Mouse (Mus musculus) gastrocnemius, postnatal 4 days (tissue): ENCODE results near the gene Nup85. TPM values are rescaled to one million over a fixed set of nuclear protein-coding genes. Genes with fewer than 3 reads are reported as not detected.

Experiments
- DNase-seq, 2 experiments: peaks; one replicate each; pipeline ENCODE4 v3.0.0; 2021 to 2022; ENCODE audit warnings: low spot score in 2 of 2, mixed read lengths in 2 of 2
- total RNA-seq, 2 experiments: library from RNA; stranded (reverse); gene quantifications; 2 replicates each; pipeline ENCODE4 v1.2.3; 2021

Nup85 gene
- total RNA-seq, 2 experiments from 2014 or later: 43.4 to 45.2 TPM

GRCm38 (mm10) chr11:115612410-115613137, 48.3 kb downstream of the Nup85 start, which contains the start of gene Mif4gd:
Mif4gd (minus strand) TSS chr11:115612969.
- peak; percentile 80 to 88 for DNase-seq

DNA sequence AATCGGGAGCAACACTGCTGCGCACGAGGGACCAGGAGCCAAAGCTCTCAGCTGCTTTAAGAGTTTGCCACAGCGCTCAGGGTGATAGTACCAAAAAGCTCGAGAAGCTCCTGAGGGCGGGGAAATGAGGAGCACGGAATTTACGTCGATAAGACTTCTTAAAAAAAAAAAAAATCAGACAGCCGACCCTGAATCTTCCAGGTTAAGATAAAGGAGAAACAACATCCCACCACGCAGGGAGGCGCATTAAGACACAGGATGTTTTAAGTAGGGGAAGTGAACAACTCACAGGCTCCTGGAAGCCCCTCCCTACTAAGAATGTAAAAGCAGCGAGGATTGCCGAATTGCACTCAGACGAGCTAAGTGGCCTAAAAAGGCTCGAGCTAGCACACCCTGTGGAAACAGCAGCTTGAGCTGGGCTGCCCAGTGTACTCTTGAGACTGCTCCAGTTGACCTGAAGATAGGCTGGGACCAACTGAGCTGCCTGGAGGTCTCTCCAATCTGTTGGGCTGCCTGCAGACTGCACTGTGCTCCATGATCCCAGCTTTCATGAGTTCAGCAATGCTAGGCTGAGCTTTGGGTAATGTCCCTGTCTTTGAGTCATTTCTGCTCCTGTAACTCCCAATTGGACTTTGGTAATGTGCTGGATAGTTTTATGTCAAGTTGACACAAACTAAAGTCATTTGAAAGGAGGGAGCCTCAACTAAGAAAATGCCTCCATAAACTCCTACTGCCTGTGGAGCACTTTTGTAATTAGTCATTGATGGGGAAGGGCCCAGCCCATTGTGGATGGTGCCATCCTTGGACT, 49.1 kb downstream of the Nup85 start:
- no peak for DNase-seq

GRCm38 (mm10) chr11:115614346-115615107, 50.3 kb downstream of the Nup85 start:
- no peak for DNase-seq

DNA sequence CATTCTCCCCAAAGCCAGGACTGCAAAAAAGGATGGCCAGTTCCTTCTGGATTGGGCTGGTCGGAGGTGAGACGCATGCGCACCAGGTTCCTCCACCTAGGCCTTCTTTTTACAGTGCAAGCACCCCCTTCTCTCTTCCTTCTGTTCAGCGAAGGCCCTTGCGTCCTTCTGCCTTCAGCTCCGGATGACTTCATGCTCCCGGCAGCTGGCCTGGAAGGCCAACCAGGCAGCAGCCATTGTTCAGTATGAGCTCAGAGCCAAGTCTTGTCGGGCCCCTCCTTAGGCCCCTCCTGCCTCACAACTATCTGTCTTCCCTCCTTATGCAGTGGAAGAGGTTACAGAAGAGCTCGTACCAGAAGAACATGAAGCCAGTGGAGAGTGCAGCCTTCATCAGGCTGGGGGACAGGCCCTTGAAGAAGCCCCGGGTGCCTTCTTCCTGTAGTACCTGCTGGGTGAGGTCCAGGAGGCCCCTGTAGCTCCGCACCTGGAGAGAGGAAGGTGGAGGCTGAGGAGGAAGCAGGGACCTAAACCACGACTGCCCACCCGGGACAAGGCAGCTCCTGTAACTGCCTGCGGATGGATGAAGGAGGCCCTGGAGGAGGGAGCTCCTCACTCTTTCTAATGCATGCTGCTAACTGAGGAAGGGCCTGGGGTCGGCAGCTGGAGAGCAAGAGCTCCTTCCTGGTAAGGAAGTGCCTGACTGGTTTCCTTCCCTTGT, 51.0 kb downstream of the Nup85 start:
- peak in 1 of 2 experiments; percentile 36 for DNase-seq

- DNase-seq: no peak
Observed at GRCm38 (mm10) chr11:115615875-115616274, 51.6 kb downstream of the Nup85 start.

- DNase-seq: no peak
Observed at GRCm38 (mm10) chr11:115616371-115616770, 52.1 kb downstream of the Nup85 start.

DNA sequence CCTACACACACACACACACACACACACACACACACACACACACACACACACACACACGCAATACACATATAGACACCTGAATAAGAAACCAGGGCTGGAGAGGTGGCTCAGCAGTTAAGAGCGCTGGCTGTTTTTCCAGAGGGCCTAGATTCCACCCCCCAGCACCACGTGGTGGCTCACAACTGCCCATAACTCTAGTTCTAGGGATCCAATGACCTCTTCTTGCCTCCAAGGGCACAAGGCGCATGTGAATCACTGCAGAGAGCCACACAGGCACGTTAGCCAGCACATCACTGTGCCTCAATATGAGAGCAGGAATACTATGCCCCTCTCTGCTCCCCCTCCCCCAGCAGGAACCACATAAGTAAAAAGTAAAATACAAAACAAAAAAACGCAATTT, 52.7 kb downstream of the Nup85 start:
- DNase-seq: no peak

DNA sequence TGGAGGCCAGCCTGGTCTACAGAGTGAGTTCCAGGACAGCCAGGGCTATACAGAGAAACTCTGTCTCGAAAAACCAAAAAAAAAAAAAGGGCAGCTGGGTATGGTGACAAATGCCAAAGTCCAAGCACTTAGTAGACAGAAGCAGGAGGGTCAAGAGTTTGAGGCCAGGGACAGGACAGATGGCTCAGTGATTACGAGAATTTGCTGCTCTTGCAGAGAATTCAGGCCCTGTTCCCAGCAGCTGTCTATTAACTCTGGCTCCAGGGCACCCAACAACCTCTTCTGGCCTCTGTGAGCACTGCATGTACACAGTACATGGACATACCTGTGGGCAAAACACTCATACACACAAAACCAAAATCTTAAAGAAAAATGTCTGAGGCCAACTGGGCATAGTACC, 53.8 kb downstream of the Nup85 start:
- no peak for DNase-seq

GRCm38 (mm10) chr11:115618732-115619516, 54.7 kb downstream of the Nup85 start:
- DNase-seq: no peak

DNA sequence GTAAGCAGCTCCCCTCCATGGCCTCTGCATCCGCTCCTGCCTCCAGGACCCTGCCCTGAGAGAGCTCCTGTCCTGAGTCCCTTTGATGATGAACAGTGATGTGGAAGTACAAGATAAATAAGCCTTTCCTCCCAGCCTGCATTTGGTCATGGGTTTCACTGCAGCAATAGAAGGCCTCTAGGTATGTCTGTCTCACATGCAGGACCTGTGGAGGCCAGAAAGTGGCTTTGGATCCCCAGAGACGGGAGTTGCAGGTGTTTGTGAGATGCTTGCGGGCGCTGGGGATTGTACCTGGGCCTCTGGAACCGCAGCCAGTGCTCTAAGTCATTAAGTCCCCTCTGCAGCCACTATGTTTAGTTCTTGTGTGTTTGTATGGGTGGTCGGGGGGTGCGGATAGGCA, 55.7 kb downstream of the Nup85 start:
- no peak for DNase-seq

DNA sequence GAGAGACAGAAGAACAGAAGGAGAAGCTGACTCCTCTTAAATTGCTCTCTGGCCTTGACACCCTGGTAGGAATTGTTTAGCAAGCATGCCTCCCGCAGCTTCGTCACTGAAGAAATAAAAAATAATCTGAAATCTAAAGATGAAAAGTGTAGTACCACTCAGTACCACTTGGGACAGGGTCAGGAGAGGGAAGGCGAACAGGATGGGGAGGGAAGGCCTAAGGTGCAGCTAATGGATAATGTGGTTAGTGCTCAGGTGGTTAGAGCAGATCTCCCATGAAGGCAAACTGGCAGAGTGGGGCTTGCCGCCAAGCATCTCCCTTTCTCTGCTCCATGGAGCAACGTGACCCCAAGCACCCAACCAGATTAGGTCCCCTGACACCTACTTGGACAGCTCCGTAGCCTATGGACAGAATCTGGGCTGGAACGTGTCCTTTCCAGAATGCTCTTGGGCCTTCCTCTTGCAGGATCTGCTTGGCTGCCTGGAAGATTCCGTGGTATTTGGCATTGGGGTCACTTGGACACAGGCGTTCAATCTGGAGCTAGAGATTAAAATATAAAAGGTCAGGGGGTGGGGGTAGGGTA, 59.3 kb downstream of the Nup85 start:
- DNase-seq: no peak

DNA sequence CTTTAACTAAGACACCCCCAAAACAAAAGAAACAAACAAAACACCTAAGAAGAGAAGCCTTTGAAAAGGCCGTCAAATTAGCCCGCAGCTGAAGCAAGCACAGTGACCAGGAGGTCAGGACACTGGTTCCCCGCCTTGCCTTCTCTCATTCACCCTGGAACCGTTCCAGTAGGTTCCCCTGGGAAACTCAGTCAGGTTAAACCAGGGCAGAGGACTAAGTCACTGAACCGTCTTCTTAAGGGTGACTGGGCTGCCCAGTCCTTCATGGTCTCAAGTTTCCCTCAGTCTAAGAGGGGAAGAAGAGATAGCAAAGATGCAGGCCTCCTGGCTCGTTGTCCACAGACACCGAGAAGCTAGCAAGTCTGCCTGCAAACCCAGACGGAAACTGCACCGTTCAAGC, 61.6 kb downstream of the Nup85 start:
- DNase-seq: no peak

DNA sequence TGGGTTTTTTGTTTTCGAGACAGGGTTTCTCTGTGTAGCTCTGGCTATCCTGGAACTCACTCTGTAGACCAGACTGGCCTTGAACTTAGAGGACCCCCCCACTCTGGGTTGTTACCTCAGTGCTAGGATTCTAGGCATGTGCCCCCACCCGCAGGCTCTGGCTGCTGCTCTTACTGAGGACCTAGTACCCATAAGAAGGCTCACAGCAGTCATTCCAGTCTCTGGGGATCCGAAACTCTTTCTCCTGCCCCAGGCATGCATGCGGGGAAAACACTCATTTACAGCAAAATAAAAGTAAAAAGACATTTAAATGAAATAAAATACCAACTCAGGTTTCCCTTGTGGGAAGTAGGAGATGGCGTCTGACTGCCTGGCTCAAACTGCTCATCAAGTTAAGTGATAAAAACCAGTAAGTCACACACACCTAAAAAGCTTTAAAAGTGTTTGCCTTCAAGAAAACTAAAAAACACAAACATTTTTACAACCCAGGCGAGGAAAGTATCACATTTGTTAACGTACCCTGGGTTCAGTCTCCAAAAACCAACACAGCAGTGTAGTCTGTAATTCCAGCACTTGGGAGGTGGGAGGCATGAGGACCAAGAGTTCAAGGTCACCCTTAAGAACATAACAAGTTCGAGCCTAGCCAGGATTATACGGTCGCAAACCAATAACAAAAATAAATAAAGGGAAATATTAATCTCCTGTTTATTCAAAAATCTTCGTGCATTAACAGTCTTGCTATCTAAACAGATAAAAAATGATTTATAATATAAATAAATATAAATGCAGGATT, 62.8 kb downstream of the Nup85 start:
- no peak for DNase-seq

GRCm38 (mm10) chr11:115627705-115628464, 63.7 kb downstream of the Nup85 start, which contains the start of gene Slc25a19:
Slc25a19 (minus strand) TSS chr11:115628295.
- peak; percentile 93 to 99 for DNase-seq

- no peak for DNase-seq
Observed at GRCm38 (mm10) chr11:115628465-115629101, 64.3 kb downstream of the Nup85 start.

- no peak for DNase-seq
Observed at GRCm38 (mm10) chr11:115629734-115630531, 65.7 kb downstream of the Nup85 start.
